Mouse (Mus musculus): Measurements from ENCODE around the gene Ano2. TPM values are rescaled to one million over a fixed set of nuclear protein-coding genes. Genes with fewer than 3 reads are reported as not detected.

Gene Ano2
- polyA plus RNA-seq (2014; fragmentation: Illumina TruSeq; extraction: RNeasy Lipid Tissue Mini Kit (QIAGEN cat#74804); ENCODE audit: low read depth, low replicate concordance) = 0.20 TPM

DNA sequence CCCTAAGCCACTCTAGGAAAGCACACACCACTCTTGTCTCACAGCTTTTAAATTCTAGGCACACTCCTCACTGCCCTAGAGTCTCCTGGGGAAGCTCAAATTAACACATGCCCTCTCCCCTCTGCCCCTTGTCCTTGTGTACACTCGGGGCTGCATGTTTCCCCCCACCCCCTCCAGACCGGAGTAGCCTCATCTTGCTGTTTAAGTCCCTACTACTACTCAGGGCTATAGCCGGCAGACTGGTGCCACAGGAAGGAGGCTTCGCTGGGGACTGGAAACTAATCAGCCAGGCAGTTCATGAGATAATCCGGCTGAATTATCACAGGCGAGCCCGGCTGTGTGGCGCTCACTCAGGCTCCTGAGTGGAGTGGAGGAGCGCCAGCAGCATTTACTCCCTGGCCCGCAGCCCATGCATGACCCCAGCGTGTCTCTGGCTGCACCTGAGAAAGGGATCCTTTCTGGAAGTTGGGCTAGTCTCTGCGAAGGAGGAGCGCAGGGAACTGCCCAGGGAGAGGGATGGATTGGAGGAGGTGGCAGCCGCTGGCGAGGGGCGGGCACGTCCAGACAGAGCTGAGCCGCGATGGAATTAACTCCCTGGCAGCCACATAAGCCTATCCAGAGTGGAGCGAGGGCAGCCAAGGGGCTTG, at the start of gene Ano2:
Gene Ano2 (plus strand): TSS at position 363 of the 647 bp plus-strand sequence.

Other genes starting within 250 kb of the Ano2 start
- gene Cd9, start 195.6 kb upstream of the Ano2 start, polyA plus RNA-seq (2014; fragmentation: Illumina TruSeq; extraction: RNeasy Lipid Tissue Mini Kit (QIAGEN cat#74804); ENCODE audit: low read depth, low replicate concordance) = 216 TPM
- 25.8 TPM for gene Vwf, start 143.6 kb upstream of the Ano2 start, polyA plus RNA-seq (2014; fragmentation: Illumina TruSeq; extraction: RNeasy Lipid Tissue Mini Kit (QIAGEN cat#74804); ENCODE audit: low read depth, low replicate concordance)

Measured in adipose tissue, adult 10 weeks (tissue).